Mouse (Mus musculus) hematopoietic multipotent progenitor cell, adult 10-12 weeks (in vitro differentiated cells): Measurements from ENCODE around the gene Kat6b. TPM values are rescaled to one million over a fixed set of nuclear protein-coding genes. Genes with fewer than 3 reads are reported as not detected.

Experiments
- polyA plus RNA-seq: library from polyadenylated mRNA; stranded (reverse); fragments of >175 nt; gene quantifications from 2 replicates; pipeline ENCODE4 v1.2.3, GENCODE M21; 2012; ENCODE audit warnings: low replicate concordance

Gene Kat6b
- 4.9 and 7.5 TPM in 2 replicates for polyA plus RNA-seq

DNA sequence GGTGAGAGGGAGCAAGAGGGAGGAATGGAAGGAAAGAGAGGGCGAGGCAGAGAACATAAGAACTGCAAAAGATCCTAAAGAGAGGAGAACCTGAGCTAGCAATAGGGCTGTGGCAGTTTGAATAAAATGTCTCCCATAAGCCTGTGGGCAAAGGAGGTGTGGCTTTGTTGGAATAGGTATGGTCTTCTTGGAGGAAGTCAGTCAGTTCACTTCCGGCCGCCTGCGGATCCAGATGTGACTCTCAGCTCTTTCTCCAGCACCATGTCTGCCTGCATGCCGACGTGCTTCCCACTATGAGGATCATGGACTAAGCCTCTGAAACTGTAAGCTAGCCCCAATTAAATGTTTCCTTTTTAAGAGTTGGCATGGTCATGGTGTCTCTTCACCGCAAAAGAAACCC is at the start of gene Kat6b:
Kat6b (plus strand) TSS at position 204 of the 400 bp plus-strand sequence.

DNA sequence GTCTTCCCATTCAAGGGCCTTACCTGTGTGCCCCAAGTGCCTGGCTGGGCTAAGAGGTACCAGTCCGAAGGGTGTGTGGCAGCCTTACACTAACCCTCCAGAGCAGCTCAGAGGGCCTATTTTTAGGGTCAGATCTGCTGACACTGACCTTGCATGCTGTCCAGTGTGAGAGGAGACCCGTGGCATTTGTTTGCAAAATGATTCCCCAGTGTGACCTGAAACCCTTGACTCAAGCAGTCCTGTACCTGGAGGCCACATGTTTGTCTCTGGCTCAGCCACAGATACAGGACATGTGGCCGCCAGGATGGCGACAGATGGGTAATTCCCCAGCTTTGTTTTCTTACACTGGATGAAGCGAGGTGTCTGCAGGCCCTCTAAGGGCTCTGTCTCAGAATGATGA is 233.3 kb downstream of the Kat6b start, which contains the start of gene Dupd1:
Dupd1 (minus strand) TSS at position 91 of the 400 bp plus-strand sequence.

Other genes with a start within 250 kb of the Kat6b start
- not detected in 2 replicates for gene Dupd1, start 233.1 kb downstream of the Kat6b start, polyA plus RNA-seq